Mouse (Mus musculus): ENCODE data around the gene Trabd2b.

GRCm38 (mm10) chr4:114624114-114624910, 217.8 kb downstream of the Trabd2b start:
- TF ChIP-seq CTCF (IDR thresholded peaks at IDR 0.05; ENCODE audit: extremely low read depth, insufficient read depth, low read length) (no peak), POLR2A (IDR thresholded peaks at IDR 0.05; ENCODE audit: extremely low read depth, insufficient read depth, low read length) (no peak)

Data from cortical plate, adult 2 months (tissue).